Mouse (Mus musculus) CD4-positive, CD25-positive, alpha-beta regulatory T cell, adult 2 months (primary cell): ENCODE results near the gene Slc9a9.

ENCODE experiments used
- DNase-seq: peaks from one replicate; pipeline ENCODE4 v3.0.0-alpha.2; 2012; ENCODE audit warnings: low read depth, low spot score

Gene Slc9a9

DNA sequence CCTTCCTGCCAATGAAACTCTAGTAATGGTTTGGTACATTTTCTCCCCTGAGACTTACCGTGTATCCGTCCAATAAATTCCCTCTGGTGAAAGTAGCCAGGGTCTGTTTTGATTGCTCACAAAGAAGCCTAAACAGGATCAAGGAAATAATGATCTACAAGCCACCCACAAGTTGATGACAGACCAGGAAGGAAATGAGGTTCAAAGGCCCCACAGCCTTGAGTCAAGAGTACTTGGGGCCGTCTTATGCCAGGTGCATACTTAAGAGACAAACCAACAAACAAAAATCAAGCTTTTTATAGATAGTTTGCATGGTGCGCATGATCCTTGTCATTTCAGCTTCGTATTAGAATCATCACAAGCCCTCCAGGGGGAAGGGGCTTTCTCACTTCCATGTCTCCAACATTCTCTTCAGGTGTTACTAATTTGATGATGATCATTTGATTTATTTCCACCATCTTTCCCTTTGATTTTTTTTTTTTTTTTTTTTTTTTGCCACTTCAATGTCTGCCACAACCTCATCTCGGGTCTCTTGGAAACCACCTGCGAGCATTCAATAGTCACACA, 275.9 kb downstream of the Slc9a9 start:
- peak; percentile 52 for DNase-seq

DNA sequence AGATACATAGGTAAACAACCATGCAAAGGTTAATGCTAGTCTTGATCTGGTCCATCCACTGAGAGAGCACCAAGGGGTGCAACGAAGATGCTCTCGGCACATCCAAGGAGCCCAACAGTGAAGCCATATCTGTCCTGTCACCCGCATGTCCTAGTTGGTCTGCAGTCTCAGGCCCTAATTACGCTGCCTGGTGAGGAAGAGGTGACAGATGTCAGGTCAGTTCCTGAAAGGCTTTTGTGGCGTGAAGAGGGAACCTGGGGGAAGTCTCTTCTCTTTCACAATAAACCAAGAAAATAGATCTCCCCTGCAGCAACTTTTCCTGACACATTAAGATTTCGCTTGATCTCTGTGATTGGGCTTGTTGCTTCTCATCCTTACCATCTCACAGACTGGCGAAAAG, 277.5 kb downstream of the Slc9a9 start:
- no peak for DNase-seq

DNA sequence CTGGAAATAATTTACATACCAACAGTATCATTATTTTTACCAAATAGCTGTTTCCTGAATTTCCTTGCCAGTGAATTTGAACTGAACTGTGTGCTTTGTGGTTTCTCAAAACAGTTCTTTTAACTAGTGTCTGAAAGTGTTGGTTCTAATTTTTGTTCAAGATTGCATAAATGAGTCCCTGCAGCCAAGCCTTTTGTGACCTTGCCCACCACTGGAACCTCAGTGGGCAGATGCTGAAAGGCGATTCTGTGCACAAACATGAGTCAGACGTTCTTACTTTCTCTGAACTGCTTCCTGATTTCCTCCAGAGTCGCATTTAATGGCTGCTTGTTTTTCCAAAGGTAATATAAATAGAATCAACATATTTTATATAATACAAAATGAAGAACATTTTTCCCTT, 281.0 kb downstream of the Slc9a9 start:
- DNase-seq: no peak

DNA sequence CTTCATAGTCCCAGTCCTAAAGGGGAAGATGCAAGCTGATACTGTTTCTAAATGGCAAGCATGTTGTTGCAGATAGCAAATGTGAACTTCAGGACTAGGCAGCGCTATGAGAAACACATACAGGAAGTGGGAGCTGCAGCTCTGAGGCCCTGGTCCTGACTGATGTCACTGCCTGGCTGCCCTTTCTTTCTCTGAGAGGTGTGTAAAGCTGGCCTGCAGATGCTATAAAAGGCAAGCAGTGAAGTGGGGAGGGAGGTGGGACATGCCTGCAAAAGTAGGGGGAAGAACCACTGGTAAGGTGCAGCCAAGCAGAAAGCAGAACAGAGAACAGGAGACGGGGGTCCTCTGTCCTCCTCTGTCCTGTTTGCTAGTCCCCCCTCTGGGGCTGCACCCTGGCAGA, 285.9 kb downstream of the Slc9a9 start:
- peak; percentile 28 for DNase-seq

DNA sequence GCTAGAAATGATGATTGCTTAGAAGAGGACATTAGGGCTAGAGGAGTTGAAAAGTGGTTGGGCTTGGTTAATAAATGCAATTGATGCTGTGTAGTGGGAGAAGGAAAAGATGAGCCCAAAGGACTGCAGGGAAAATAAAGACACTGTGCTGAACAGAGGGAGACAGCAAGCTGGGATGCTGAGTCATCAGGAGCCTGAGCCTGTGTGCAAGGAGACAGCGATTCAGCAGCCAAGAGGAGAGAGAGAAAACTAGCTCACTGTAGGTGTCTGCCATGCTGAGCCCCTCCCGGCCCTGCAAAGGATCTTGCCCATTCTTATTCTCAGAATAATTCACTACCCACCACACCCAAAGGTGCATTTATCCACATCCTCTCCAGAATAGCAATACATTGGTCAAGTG, 288.7 kb downstream of the Slc9a9 start:
- DNase-seq: no peak

DNA sequence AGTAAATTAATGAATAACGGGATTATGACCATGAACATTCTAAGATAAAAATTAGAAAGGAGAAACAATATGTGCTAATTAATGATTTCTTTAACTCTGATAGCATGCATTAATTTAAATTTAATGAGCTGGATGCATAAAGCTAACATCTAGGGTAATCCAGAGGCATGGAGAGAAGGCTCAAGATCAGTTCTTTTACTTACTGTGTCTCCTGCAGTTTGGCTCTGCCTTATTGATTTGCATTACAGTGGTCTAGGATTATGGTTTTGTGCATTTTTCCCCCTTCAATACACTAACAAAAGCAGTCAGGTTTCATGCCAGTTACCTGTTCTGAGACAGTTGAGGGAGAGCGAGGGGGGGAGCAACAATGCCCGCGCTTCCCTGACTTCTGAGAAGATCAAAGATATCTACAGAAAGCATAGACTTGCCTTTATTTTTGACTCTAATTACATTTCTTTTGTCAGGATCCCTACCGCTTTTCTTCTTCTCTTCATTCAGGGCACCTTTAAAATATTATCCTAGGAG, 298.9 kb downstream of the Slc9a9 start:
- DNase-seq: no peak

DNA sequence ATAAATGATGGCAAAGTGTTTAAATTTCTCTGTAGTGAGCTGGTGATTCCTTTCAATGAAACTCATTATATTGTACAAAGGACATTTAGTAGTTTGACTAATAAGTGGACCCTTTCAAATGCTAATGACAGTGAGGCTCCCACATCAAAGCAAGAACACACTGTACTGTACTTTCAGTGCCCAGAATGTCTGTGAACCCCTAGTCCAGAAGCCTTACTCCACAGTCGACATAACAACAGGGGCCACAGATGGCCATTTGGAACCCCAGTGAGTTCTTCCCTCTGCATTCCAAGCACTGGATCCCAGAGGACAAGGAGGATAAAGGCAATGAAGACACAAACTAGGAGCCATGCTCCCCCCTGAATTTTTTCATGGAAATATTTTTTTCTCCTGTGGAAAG, 299.4 kb downstream of the Slc9a9 start:
- DNase-seq: no peak

DNA sequence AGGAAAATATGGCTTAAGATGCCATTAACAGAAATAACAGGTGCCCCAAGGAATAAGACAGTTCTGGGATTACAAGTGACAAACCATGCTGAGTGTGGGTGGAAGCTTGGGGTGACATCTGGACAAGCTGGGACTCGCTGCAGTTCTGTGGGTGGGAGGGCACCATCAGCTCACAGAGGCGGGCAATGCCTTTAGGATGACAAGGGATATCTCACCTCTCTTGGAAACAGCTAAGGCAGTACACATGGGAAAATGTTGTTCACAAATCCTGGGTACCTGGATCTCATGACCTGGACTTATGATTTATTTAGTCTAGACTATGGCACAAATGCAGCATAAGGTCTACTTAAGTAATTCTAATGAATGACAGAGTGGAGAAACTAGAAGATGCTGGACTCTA, 302.3 kb downstream of the Slc9a9 start:
- no peak for DNase-seq

DNA sequence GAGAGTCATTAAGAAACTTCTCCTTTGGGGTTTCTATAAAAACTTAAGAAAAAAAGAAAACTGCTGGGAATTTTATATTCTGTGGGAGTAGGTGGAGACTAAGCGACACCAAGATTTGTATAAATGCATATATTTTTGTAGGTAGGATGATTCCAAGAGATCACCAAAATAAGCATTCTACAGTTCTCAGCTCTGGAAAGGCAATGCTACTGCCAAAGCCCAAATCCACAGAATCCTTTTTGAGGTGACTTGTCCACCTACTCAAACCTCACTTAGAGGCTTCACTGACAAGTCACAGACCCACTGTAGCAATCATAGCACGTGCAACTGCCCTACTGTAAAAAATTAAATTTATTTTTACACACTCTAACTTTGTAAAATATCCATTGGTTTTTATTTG, 303.0 kb downstream of the Slc9a9 start:
- DNase-seq: no peak

DNA sequence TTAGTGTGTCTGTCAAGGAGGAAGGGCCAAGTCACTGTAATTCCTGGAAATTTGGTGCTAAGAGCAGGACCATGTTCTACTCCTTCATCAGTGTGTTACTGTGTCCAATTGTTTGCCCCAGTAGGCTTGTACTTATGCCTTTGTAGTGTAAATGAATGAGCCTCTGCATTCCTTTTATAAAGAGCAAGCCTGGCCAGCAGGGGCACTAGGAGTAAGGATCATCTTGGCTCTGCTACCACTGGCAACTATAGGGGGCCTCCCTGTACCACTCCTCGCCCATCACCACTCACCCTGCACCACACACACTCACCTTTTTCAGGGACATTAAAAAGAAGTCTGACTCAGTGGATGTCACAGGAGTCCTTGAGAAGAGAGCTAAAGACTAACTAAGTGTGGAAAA, 306.5 kb downstream of the Slc9a9 start:
- DNase-seq: no peak

DNA sequence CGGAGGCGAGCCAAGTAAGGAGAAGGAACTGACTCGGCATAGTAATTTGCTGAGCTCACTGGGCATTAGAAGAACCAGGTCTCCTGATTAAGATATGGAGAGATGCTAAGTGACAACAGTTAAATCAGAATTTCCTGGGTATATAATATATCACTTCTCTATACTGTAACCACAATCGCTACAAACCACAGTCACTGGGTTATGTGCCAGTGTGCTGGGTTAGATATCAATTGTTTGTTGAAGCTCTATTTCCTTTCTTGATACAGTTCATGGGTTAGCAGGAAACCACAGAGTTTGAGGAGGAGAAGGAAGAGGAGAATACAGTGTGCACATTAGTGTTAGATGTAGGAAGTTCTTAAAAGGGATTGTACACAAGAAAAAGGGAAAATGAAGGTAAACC, 323.9 kb downstream of the Slc9a9 start:
- DNase-seq: peak; percentile 11

DNA sequence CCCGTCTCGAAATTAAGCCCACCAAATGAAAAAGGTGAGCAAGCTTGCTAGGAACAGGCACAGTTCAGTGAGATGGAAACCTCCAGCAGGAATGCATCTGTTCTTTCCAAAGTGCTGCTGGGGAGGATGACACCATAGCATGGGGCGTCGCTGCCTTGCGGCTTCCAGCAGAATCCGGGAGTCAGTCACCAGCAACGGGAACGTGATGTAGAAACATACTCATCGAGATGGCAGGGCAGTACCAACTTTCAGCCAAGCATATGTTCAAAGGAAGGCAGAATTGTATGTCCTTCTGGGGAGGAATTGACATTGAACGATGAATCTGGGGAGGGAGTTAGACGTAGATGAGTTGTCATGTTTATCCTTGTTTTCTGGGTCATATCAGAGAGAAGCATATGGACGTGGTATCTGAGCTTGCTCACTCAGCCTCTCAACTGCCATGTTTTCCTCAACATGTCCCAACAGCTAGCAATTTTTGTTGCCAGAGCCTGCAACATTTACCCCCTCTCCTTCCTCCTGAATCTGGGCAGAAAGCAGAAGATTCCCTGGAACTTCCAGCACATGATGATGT, 350.5 kb downstream of the Slc9a9 start:
- no peak for DNase-seq

DNA sequence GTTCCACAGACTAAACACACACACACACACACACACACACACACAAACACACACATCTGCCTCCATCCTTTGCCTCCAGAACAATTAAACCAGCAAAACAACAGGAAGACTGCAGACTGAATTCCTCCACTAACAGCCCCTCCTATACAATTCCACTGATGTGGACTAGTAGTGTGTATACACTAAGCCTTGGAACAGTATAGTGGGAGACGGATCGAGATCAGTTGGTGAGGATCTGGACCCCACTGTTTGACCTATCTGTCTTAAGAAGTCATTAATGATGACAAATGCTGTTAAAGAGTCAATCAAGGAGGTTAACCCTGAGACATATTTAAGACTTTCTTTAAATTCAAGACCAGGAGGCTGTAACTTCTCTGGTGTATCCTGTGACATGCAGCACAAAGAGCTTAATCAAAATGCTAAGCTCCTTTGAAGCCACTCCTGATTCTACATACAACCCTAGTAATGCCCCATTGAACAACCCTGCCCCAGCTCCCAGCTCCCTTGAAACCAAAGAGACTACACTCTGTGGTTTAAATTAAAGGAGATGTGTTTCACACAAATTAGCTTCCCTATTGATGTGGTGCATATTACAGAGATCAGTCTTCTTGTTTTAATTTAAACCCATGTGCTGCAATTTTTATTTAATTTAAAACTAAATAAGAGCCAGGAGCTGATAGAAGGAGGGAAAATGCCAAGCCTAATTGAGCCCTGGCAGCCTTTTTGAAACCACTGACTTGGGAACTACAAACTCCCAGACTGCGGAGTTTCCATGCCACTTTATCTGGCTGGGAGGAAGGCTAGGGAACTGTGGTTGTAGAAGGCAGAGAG, 364.6 kb downstream of the Slc9a9 start:
- DNase-seq: no peak

DNA sequence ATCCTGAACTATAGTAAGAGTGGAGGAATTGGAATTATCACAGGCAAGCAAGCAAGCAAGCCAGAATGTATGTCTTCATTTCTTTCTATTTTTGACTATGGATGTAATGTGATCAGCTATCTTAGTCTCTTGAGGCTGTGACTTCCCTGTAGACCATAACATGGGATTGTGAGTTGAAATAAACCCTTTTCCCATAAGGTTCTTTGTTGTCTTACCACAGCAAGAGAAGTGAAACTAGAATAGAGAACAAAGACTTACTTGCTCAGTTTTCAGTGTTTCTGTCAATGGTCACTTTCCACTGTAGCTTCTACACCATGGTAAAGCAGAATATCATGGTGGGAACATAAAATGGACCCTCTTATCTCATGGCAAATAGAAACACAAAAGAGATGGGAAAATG, 366.5 kb downstream of the Slc9a9 start:
- no peak for DNase-seq

DNA sequence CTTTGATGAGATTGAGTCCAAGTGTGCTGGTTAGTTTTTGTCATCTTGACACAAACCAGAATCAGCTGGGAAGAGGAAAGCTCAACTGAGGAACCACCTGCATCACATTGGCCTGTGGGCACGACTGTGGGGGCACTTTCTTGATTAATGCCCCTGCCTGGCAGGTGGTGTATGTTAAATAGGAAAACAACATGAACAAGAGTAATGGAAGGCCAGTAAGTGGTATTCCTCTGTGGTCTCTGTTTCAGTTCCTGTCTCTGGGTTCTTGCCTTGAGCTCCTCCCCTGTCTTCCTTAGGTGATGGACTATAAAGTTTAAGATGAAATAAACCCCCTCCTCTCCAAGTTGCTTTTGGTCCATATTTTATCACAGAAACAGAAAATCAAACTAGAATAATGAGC, 372.7 kb downstream of the Slc9a9 start:
- no peak for DNase-seq

DNA sequence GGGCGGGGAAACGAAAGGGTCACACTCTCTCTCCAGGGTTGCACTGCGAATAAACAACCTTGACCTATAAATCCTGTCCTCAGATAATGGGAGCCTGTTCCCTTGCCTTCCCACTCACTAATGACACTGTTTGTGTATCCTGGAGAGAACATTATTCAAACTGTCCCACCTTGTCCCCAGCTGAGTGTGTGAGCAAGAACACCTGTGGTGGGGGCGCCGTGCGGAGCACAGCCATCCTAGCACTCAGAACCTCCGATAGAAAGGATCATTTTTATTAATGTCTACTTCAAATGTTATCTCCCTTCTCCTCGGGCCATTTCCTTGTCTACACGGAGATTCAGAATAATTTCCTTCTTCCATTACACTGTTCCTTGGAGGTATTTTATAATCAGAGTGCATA, 382.5 kb downstream of the Slc9a9 start:
- DNase-seq: no peak

DNA sequence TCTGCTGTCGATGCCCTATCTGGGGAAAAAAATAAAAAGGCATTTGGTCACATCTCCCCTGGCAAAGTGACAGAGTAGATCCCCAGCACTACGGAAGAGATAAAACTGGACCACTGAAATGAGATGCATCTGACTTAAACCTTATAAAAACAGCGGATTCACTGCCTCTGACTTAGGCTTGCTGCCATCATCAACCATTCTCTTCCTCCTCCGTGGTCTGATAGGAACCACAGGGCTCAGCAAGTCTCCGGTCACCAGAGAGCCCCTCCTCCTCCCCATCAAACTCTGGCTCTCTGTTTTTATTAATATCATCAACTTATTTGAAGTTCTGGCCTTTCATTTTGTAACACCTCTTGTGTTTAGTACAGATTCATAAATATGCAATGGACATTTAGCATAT, 383.5 kb downstream of the Slc9a9 start:
- no peak for DNase-seq

DNA sequence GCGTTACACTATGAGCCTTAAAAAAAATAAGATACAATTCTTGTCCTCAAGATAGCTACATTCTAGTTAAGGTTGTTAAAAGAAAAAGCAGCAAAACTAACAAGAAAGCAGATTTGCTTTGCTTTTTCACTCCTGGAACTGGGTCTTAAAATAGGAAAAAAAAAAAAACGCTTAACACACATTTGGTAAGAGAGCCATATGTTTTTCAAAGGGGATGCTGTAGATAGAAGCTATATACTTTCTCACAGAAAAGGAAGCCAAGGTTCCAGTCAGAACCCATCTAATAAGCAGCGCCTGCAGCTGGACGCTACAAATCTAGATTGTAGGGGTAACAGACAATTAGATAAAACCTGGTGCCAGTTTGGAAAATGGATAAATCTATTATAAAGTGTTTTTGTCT, 386.1 kb downstream of the Slc9a9 start:
- DNase-seq: no peak

DNA sequence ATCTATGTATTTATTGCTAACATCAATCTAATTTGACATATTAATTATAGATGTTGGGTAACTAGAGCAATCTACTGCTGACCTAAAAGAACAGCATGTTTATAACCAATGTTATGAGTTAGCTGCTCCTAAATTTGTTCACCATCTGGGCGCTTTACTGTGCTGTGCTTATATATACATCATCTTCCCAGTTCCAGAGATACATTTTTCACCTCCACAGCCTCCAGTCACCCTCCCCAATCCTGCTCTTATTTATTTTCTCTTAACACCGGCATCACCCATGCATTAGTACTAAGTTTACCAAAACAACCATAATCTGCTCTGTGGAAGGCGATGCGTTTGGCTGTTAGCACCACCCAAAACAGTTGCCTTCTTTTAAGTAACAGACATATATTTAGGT, 391.0 kb downstream of the Slc9a9 start:
- no peak for DNase-seq

DNA sequence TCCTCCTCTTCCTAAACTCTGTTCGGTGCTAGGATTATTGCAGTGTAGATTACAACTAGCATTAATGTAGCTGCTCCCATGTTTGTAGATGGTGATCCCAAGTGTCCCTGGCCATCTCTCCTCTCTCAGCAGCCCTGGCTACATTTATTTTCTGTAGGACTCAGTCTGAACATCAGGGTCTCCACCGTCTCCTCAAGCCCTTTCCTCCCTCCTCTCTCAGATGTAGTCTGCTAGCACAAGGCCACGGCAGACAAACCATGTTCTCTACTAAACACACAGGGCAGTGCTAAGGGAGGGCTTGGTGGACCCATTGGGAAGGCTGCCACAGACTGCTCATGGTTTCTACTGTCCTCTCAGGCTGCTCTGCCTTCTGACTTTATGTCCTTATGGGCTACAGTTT, 397.3 kb downstream of the Slc9a9 start:
- DNase-seq: no peak

DNA sequence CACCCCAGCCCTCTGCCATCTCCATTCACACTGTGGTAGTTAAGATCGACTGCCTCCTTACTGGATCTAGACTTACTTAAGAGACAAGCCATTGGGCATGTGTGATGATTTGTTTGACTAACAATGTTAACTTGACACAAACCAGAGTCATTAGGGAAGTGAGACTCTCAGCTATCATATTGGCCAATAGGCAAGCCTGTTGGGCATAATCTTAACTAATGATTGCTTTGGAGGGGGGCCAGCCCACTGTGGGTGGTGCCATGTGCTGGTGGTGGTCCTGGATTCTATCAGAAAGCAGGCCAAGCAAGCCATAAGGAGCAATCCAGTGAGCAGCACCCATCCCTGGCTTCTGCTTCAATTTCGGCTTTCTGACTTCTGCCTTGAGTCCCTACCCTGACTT, 398.8 kb downstream of the Slc9a9 start:
- DNase-seq: no peak

DNA sequence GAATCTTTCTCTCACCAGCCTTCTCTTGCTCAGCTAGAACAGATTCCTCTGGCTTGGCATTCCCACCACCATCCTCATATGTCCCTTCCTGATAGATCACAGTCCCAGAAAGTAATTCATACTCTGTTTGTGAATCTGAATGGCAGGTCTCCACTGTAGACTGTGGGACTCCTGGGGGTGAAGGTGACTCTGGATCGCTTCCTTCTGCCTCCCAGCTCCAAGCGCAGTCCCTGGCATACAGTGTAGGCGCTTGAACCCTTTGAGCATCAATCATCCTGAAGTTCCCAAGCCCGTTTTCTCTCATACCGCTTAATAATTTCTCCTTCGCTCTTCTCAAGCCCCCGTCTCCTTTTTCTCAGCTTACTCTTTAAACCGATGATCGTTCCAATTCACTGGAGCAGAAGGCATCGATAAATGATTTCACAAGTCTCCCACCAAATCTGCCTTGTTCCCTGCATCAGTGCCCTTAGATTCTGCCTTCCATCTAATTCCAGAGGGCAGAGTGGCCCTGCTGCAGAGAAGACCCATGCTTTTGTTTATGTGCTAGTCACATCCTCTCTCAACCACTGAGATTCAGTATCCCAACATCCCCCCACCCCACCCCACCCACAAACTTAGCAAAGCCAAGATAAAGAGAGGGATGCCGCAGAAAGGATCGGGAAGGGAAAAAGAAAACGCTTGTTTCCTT, 401.3 kb downstream of the Slc9a9 start:
- no peak for DNase-seq
